Mouse (Mus musculus) cerebellum, adult 2 months (tissue): ENCODE results near the gene Igdcc3. TPM values are rescaled to one million over a fixed set of nuclear protein-coding genes. Genes with fewer than 3 reads are reported as not detected.
A peak's percentile ranks its signal among the peaks of the same experiment; 100 is the strongest.

Experiments used
- DNase-seq, 2 experiments: peaks; one replicate each; pipeline ENCODE4 v3.0.0; 2021
- H3K27ac ChIP-seq: fragments of 200-500 bp; 2 replicates; pipeline ENCODE4 v1.5.1; 2012; ENCODE audit warnings: low read length, control low read depth, inconsistent platforms; ENCODE audit not compliant: insufficient read depth
- H3K27me3 ChIP-seq: fragments of 200-500 bp; 2 replicates; pipeline ENCODE4 v1.6.1; 2012; ENCODE audit warnings: inconsistent platforms, mild to moderate bottlenecking, low read length, moderate library complexity; ENCODE audit not compliant: control insufficient read depth, insufficient read depth
- H3K4me1 ChIP-seq: fragments of 200-500 bp; 2 replicates; pipeline ENCODE4 v1.6.1; 2011; ENCODE audit warnings: low read length; ENCODE audit not compliant: control insufficient read depth, insufficient read depth
- H3K4me3 ChIP-seq: fragments of 200-500 bp; replicated peaks from 2 replicates; pipeline ENCODE3; 2011; ENCODE audit warnings: mild to moderate bottlenecking, low read depth, low read length, control low read depth; ENCODE audit not compliant: insufficient read depth
- CTCF ChIP-seq: fragments of 200-500 bp; IDR thresholded peaks from 2 replicates; pipeline ENCODE4 v1.5.1; 2011; ENCODE audit warnings: low read depth, mild to moderate bottlenecking, control low read depth, low read length, moderate library complexity, borderline replicate concordance; ENCODE audit not compliant: insufficient read depth
- POLR2A ChIP-seq: fragments of 200-500 bp; IDR thresholded peaks from 2 replicates; pipeline ENCODE4 v1.6.1; 2011; ENCODE audit warnings: low read length, control low read depth, borderline replicate concordance; ENCODE audit not compliant: insufficient read depth
- WGBS: fragments of 180-500 bp; shearing (Covaris S2); methylation state at CpG from one replicate; pipeline ENCODE4 v1.1.7; 2018; 5-methylcytosine and 5-hydroxymethylcytosine counted together
- polyA plus RNA-seq: library from polyadenylated mRNA; depleted of rRNA; stranded (reverse); fragments of >200 nt; gene quantifications from 2 replicates; pipeline ENCODE4 v1.2.3, GENCODE M21; 2012; rRNA removed

Igdcc3 gene
- polyA plus RNA-seq: 1.8 and 2.4 TPM in 2 replicates

- peak within 1 kb of the TSS; percentile 57 for H3K4me3 ChIP-seq
- no peaks in the 10 kb centered on the region; the same call in 1 of the 2 replicates for H3K27me3 ChIP-seq
- H3K27ac ChIP-seq: no peak within 1 kb of the TSS
- peak; percentile 25 to 43 for DNase-seq
- WGBS: under 1% methylated on average over 30 of the region's 48 CpGs
- TF ChIP-seq CTCF: no peak
- no peak for TF ChIP-seq POLR2A
- no peaks in the 10 kb centered on the region for H3K4me1 ChIP-seq
These were observed at the start of gene Igdcc3 for GRCm38 (mm10) chr9:65140936-65141305. Gene Igdcc3, plus strand, starts transcription at chr9:65141189.

DNA sequence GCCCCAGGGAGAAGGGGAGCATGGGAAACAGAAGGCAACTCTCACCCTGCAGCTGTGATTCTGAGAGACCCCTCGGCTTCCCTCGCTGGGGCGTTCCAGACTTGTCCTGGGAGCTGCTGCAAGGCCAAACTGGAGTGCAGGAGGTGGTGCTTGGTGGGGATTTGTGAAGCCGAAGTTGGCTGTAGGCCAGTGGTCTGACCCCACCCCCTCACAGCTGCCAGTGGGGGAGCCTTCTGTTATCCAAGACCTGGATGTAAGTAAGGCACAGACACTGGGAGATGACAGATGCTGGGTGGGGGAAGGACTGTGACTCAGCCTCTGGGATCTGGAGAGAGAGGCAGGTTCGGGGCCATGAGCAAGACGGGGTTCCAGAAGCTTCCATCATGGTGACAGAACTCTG lies 46.8 kb upstream of the Igdcc3 start:
- 21% methylated on average over 6 of the region's 6 CpGs for WGBS
- no peak overlapping the region for H3K4me3 ChIP-seq
- TF ChIP-seq CTCF (no peak), POLR2A (no peak)

GRCm38 (mm10) chr9:65100991-65101685 lies 39.9 kb upstream of the Igdcc3 start, which contains the start of gene Igdcc4:
Gene Igdcc4, plus strand, starts transcription at chr9:65101486.
- peak within 1 kb of the TSS; percentile 42; the same call in 1 of the 2 replicates for H3K27ac ChIP-seq
- 6% methylated on average over 73 of the region's 76 CpGs for WGBS
- H3K4me3 ChIP-seq: peak within 1 kb of the TSS; percentile 81
- H3K4me1 ChIP-seq: no peaks in the 10 kb centered on the region
- TF ChIP-seq CTCF (no peak), POLR2A (no peak)
- DNase-seq: peak; percentile 38 to 46
- no peaks in the 10 kb centered on the region for H3K27me3 ChIP-seq

More for the DNA sequence above, 46.8 kb upstream of the Igdcc3 start:
- Histone ChIP-seq H3K4me1 (no peaks in the 10 kb centered on the region), H3K27ac (no peak overlapping the region), H3K27me3 (no peaks in the 10 kb centered on the region)
- DNase-seq: no peak

DNA sequence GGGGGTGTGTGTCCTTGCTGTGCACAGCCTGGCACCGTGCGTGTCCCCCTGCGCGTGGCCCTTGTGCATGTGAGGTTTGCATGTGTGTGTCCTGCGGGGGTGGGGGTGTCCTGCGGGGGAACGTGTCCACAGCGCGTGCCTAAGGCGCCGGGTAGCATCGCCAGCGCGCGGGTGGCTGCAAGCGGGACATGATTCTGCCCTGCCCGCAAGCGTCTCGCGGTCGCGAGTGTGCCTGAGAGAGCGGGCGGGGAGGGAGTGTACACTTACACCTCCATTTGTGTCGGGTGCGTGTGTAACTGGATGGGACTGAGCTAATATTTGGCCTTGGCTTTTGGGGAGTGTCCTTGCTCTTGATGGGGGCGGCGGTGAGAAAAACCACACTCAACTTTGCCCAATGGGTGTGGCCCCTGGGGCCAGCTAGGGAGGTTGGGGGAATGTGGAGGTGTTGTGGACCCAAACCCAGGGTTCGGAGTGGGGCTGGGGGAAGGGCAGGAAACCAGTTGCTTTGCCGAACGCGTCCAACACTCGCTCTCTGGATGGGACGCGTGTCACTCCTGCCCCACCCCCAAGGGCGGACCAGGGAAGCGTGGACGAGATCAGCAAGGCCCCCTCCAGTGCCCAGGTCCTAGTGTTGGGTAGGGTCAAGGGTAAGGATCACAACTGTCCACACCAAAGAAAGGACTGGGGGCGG lies 39.2 kb upstream of the Igdcc3 start:
- peak; percentile 40 to 49 for DNase-seq
- Histone ChIP-seq H3K27me3 (no peaks in the 10 kb centered on the region), H3K4me3 (peak overlapping the region; percentile 81), H3K27ac (peak overlapping the region; percentile 42; the same call in 1 of the 2 replicates), H3K4me1 (no peaks in the 10 kb centered on the region)
- TF ChIP-seq POLR2A (no peak), CTCF (no peak)
- WGBS: under 1% methylated on average over 39 of the region's 39 CpGs

- no peak overlapping the region; the same call in 1 of the 2 replicates for H3K27ac ChIP-seq
- no peaks in the 10 kb centered on the region for H3K4me1 ChIP-seq
- peak; percentile 38 to 39 for DNase-seq
- TF ChIP-seq CTCF (no peak), POLR2A (no peak)
- WGBS: 7% methylated on average over 36 of the region's 36 CpGs
- peak overlapping the region; percentile 81 for H3K4me3 ChIP-seq
- H3K27me3 ChIP-seq: no peaks in the 10 kb centered on the region
These were observed 38.4 kb upstream of the Igdcc3 start for GRCm38 (mm10) chr9:65102377-65103172.

GRCm38 (mm10) chr9:65103173-65103752 lies 37.7 kb upstream of the Igdcc3 start:
- TF ChIP-seq POLR2A (no peak), CTCF (no peak)
- Histone ChIP-seq H3K27ac (no peak overlapping the region), H3K4me1 (no peaks in the 10 kb centered on the region), H3K4me3 (no peak overlapping the region), H3K27me3 (no peaks in the 10 kb centered on the region)
- WGBS: 43% methylated on average over 8 of the region's 8 CpGs
- no peak for DNase-seq

DNA sequence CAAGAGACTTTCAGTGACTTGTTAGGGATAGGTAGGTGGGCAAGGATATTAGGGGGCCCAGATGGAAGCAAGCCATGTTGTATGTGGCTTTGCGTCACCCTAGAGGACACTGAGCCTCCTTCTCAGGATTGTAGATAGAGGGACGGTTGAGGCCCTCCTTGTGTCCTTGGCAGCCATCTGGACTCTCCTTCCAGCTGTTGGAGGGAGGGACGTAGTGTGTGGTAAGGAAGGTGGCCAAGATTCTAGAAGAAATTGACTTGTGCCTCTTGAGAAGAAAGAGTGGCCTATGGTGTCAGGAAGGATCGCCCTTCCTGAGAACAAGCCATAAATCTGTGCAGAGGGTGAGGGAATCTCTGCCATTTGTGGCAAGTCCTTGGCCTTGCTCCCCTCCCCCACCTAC lies 34.2 kb upstream of the Igdcc3 start:
- DNase-seq: no peak
- TF ChIP-seq CTCF (no peak), POLR2A (no peak)
- no peak overlapping the region for H3K27ac ChIP-seq
- H3K27me3 ChIP-seq: no peaks in the 10 kb centered on the region
- WGBS: 67% methylated on average over 4 of the region's 4 CpGs
- no peak overlapping the region for H3K4me3 ChIP-seq
- no peaks in the 10 kb centered on the region for H3K4me1 ChIP-seq
